Mouse (Mus musculus) heart, adult 18-20 months (tissue): ENCODE results near the gene Pdgfa. TPM values are rescaled to one million over a fixed set of nuclear protein-coding genes. Genes with fewer than 3 reads are reported as not detected.

Experiments
- DNase-seq, 2 experiments: peaks; one replicate each; pipeline ENCODE4 v3.0.0; 2021 to 2022; ENCODE audit warnings: mixed read lengths in 1 of 2
- total RNA-seq, 2 experiments: library from RNA; stranded (reverse); gene quantifications; 2 replicates each; pipeline ENCODE4 v1.2.3; 2021

The Pdgfa gene
- total RNA-seq, 2 experiments from 2014 or later = 15.5 to 21.7 TPM

DNA sequence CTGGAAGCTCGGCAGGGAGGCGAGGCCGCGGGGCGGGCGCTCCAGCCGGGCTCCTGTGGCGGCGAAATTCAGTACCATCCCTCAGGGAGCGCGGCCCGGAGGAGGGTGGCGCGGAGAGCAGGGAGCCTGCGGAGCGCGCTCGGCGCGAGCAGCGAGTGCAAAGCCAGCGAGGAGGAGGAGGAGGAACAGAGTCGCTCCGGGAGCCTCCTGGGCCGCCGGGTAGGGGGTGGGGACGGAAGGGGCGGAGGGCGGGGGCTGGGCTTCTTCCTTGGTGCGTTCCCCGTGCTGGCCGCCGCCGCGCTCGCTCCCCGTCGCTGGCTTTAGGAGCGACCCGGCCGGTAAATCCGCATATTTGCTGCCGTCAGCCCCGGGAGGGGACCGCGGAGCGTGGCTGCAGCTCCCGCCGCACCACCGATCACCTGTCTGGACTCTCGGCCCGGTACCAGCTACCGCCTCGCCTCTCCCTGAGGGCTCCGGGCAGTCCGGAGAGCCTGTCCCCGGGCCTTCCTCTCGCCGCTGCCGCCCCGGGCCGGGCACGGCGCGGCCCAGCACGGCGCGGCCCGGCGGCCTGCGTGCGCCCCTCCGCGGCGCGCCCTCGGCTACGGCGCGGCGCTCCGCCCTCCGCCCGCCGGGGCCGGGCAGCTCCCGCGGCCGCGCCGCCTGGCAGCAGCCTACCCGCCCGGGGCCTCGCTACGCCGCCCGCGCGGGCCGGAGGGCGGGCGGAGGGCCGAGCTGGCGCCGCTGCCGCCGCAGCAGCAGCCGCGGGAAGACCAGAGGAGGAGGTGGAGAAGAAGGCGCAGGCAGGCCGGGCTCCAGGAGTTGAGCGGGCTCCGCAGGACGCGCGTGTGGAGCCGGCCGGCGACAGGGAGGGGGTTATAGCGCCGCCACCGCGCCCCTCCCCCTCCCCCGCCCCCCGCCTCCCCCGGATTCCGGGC lies 2.1 kb downstream of the Pdgfa start:
- peak; percentile 82 to 87 for DNase-seq

DNA sequence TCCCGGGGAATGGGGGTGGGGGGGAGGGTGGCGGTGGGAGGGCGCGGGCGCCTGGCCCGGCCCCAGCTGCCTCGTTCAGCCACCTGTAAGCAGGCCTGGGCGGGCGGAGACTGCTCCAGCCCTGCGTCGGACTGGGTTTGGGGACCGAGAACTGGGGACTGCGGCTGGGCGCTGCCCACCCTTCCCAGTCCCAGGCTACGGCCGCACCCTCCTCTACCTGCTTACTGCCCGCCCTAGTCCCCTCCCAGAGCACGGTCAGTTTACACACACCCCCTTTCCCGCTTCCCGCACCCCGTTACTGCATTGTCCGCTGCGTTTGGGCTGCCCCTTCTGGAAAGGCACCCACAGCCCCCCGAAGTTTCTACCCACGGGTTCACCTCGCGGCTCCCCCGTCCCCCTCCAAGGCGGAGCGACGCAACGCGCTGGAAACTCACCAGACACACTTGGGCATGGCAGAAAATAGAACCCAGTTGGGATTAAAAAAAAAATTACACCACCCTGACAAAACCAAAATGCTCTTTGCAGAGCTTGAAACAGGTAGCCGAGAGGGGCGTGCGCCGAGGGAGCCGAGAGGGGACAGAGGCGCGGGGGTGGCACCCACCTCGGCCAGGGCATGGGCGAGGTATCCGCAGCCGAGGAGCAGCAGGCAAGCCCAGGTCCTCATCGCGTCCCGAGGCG lies 2.9 kb downstream of the Pdgfa start:
- DNase-seq = peak in 1 of 2 experiments; percentile 40

DNA sequence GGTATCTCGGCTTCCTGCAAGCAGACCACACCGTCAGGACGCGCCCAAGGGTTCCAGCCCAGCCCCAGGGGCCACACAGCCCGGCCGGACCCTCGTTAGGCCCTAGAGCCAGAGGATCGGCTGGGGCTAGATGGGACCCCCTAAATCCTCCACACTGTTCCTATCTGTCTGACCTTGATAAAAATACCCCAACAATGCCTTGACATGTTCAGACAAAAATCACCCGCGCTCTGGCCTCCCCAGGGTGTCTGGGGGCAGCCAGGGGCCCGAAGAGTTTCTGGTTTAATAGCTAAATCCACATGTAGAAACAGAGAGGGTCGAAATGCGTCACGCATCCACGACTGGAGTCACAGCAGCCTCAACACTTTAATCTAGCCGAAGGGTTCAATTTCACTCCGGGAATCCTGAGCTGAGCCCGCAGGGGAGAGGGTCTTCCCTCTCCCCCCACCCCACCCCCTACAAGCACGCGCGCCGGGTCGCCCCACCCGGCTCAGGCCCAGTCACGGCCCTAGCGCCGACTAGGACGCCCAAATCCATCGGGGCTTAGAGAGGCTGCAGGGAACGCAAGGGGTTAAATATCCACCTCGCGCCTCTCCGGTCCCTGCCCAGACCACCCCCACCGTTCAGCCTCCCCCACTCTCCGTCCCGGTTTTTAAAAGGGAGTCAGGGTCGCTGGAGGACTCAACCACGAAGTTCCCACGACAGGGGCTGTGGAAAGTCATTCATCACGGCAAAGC lies 3.6 kb downstream of the Pdgfa start:
- peak in 1 of 2 experiments; percentile 42 for DNase-seq

DNA sequence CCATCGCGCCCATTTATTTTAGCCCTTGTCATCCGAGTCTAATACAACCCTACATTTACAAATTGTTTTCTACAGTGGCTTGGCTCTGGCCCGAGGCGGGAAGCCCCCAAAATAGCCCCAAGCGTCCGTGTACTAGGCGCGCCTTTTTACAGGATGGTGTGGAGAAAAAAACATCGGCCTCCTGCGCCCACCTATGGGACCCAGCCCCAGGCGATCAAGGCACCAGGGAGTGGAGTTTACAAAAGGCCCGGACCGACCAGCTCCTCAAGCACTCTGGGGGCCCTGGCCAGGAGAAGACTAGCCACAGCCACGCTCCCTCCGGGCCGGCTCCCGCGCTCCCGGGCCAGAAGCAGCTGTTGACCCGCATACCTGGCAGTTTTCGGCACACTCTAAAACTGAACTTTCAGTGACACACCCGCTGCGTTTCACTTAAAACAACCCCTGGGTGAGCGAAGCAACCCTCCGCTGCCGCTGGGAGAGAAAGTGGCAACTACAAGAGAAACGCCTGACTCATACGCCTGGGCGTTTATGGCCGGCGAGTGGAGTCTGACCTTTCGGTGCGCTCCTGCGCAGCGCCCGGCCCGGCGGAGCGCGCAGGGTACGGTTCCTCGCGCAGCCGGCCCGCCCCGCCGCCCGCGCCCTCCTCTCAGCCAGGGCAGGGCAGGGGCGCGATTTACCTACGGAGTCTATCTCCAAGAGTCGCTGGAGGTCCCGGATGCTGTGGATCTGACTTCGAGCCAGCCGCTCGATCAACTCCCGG lies 4.4 kb downstream of the Pdgfa start:
- peak in 1 of 2 experiments; percentile 38 for DNase-seq

DNA sequence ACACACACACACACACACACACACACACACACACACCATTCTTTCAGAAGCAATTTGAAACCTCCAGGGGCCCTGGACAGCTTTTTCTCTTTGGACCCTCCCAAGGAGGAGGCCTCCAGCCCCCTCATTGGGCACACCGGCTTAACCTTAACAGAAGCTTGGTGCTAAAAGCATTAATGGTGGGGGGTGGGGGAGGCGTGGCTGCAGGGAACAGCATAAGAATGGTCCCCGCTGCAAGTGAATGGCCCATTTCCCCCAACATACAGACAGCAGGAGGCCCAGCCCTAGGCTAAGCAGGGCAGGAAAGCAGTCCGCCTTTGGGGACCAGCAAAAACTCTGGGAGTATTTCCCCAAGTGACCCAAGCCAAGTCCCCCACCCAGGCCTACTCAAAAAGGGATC lies 5.4 kb downstream of the Pdgfa start:
- no peak for DNase-seq

DNA sequence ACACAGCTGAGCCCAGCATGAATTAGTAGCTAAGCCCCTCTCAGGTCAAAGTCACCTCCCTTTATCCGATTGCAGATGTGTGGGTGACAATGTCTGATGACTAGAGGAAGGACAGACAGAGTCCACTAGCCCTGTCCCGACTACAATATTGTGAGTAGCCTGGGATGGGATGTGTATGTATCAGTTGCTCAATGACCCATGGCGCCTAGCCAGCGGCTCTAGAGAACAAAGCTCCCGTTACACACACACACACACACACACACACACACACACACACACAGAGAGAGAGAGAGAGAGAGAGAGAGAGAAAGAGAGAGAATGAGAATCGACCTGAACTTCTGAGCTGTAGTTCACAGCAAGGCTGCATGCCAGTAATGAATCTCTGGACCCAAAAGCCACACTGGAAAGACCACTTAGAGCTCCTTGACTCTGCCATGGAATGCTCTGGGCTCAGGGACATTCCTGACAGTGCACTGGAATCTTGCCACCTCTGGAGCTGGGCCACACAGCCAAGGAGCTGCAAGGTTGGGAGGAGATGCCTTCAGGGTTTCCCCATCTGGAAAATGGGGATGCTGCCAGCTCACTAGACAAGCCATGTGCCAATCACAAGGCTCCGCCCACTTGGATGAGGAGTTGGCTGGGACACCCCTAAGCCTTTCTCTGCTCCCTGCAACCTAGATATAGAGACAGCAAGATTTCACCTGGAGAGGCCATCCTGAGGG lies 6.3 kb downstream of the Pdgfa start:
- DNase-seq = peak; percentile 61 to 65

DNA sequence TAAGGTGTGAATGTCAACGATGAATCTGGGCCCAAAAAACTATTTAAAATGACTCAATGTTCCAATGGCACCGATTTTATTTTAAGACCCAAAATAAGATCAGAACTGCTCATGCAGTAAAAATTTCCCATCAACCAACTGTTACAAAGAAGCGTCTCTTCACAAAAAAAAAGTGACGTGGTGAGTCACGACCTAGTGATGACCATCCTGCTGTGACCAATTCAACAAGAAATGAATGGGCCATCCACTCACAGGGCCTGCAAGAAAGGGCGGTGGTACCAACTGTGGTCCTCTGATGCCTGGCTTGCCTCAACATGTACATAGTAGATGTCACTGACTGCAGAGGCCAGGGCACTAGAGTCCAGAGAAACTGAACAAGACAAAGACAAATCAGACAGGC lies 7.6 kb downstream of the Pdgfa start:
- no peak for DNase-seq

DNA sequence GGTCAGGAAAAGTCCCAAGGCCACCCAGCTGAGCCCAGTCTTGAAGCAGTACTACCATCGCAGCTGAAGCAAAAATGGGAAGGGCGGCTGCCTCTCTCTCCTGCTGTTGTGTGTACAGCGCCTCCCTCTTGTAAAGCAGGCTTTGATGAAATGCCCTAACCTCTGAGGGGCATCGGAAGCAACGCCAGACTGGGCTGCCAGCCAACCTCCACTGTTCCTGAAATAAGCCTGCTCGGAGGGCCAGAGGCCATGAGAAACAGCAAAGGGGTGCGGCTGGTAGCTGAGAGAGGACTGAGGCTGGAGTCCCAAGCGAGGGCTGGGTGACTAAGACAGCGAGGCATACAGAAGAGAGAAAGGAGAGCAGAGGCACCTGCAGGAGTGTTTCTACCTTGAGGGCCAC lies 8.4 kb downstream of the Pdgfa start:
- DNase-seq = peak; percentile 80 to 87

DNA sequence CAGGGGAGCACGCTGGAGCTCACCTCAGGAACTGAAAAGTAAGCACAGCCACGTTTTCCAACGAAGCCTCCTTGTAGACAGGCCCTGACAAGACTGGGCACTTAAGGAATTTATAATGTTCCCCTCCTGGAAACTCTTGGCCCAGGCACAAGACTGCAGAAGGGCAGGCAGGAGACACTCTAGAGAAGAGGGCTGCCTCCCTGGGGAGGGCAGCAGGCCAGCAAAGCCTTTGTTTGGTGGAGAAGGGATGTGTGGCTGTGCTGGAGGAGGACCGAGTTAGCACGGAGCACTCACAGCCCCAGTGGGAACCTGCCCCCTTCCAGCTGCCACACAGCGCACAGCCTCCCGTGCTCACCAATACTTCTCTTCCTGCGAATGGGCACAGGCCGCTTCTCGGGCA lies 9.2 kb downstream of the Pdgfa start:
- no peak for DNase-seq

DNA sequence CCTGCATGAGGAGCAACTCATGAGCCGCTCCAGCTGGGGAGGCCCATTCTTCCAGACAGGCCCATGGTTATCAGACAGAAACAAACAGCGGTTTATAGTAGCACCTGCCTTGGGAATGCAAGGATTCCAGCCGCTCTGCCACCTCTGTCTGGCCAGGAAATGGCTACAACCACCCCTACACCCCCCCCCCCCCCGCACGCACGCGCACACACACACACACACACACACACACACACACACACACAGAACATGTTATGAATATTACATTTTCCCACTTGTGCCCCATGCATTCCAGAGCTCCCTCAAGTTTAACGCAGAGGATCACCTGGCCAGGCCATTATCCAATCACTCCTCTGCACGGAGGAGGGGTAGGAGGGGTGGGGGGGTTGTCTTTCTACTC lies 15.2 kb downstream of the Pdgfa start:
- DNase-seq = no peak

DNA sequence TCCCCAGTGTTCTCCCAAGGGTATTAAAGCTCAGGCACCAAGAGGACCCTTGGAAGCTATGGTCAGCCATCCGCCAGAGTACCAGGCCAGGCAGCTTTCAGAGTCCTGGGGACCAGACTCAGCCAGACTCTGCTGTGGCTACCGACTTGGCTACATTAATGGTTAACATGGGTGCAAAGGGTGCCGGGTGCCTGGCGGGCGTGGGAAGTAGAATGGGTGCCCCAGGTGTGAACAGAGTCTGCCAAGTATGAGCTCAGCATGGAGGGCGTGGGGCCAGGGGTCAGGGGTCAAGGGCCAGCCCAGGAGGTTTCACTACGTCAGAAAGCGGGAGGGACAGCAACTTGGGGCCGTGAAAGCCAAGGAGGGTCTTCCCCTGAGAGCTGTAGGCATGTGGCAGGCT lies 16.6 kb downstream of the Pdgfa start:
- DNase-seq = no peak

DNA sequence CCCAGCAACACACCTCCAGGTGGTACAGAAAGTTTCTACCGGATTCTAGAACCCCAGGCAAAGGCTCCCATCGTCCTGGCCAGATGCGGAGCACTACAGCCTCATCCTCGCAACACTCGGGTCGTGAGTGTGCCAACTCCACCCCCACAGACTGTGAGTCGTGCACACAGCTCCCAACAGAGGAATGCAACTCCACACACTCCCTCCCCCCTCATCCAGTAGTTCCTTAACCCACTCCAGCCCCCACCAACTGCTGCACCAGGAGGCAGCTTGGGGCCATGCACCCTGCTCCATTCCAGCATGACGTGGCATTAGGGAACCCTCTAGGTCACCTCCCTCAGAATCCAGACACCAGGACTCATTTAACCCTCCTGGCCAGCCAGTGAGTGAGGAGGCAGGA lies 17.3 kb downstream of the Pdgfa start:
- DNase-seq = no peak

DNA sequence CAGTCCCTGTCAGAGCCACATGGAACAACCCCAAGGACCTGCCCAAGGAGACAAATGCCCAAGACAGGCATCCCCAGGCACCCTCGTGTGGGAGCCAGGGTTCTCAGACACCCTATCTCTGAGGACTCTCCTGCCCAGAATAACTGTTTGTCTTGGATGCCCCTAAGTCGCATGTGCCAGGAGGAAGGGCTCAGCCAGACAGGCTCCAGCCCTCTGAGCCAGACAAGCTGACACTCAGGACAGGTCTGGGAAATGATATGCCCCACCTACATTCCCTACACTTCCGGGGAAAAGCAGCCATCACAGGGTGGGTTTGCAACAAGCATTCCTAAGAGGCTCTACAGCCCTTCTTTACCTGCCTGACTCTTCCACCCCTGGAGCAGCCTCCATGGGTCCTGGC lies 19.4 kb downstream of the Pdgfa start:
- no peak for DNase-seq

DNA sequence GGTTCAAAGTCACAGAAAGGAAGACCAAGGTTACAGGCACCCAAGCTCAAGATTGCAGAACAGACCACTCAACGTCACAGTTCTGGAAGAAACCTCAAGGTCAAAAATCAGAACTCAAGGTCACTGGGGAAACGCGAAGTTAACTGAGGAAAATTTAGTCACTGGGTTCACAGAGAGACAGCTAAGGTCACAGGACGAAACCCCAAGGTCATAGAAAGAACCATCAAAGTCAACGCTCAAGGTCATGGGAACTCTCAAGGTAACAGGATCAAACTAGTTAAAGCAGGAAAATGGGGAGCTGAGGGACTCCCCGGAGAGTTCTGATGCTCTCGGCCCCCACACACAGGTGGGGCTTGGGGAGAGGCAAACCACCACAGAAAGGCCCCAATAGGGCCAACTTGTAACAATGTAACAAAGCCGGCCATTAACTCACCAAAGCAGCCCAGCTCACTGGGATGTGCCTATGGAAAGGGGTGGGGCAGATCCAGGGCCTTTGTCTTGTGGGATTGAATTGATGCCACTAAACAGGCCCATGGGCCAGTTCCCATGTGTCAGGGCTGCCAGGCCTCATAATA lies 22.2 kb downstream of the Pdgfa start:
- DNase-seq = no peak

DNA sequence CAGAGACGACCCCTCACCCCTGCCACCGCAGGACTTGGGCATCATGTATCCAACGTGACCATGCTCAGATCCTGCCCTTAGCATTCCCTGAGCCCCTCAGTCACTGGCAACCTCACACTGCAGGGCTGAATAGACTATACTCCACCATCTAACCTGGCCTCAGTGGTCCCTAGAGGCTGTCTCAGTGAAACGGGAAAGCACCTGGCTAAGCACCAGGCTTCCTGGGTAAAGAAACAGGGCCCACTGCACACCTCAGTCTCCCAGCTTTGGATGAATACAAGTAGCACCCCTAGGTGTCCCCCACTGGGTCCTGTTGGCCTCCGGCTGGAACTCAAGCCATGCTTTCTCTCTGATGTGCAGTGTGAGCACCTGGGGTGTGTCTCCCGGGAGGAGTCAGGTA lies 23.7 kb downstream of the Pdgfa start:
- DNase-seq = no peak

DNA sequence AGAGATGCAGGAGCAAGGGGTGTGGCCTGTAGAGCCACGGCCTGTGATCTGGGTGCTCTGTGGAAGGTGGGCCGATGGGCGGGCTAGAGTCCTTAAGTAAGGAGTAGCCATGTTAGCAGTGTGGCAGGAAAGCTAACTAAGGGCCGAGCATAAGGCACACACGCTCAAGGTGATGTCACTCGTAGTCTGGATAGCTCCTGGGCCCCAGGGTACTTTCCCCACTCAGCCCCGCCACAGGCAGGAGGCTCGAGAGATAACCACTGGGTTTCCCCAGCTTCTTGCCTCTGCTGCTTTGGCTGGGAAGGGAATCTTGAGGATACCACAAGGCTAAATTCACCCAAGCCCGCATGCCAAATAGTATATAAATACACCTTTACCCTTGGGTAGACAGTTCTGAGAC lies 25.8 kb downstream of the Pdgfa start:
- DNase-seq = no peak

DNA sequence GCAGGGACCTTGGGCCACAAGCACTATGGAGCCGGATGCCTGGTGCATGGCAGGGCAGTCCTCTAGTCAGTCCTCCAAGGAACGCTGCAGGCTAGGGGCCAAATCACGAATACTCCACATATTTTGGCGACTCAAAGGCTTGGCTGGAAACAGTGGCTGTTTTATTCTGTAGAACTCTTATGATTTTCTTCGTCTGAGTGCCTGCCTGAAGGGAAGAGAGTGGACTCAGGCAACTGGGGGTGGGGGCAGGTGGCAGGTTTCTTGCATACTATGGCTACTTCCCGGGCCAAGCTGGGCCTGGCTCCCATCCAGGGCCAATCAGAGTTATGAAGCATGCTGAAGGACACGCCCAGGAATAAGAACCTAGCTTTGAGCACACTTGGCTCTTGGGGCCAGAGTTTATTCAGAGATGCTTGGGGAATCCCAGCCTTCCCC lies 27.1 kb downstream of the Pdgfa start:
- DNase-seq = peak; percentile 68 to 77

DNA sequence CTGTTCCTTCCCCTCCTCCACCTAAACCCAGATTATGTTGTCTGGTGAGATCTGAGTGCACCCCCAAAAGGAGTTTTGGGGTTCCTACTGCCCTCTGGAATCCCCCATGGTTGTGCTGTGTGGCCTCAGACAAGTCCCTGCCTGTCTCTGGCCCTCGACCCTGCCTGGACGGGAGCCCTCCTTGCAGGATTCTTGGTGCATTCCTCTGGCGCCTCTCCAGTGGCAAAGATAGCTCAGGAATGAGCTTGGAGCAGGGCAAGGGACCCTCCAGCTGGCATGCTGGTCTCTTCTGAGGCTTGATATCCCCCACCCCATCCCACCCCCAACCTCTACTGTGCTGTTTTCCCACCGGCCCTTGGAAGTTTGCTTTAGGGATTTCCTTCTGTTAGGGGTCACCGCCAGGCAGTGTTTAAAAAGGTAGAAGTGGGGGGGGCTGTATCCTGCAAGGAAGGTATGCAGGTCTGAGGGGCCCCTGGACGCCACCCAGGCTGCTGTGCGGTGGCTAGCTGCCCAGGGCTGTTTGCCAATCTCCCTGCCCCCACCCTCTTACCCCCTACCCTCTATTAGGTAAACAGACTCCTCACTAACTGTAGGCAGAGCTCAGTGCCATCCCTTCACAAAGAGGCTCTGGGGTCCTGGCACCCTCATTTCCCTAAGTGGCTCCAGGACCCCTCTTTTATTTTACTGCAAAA lies 31.0 kb downstream of the Pdgfa start:
- no peak for DNase-seq

DNA sequence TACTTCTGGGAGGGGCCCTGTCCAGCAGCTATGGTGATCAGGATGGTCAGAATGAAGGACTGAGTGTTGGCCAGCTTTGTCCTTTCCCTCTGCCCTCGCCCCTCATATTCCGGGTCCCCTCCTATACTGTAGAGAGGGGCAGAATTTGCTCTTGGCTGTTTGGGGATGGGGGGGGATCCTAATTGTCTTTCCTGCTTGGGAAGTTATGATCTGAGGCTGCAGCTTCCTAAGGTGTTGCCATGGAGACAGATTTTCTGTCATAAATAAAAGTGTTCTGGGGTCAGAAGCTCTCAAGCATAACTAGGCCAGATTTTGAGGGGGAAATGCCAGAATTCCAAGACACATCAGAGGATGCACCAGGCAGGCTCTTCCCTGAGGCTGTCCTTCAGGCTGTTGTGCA lies 31.6 kb downstream of the Pdgfa start:
- no peak for DNase-seq

DNA sequence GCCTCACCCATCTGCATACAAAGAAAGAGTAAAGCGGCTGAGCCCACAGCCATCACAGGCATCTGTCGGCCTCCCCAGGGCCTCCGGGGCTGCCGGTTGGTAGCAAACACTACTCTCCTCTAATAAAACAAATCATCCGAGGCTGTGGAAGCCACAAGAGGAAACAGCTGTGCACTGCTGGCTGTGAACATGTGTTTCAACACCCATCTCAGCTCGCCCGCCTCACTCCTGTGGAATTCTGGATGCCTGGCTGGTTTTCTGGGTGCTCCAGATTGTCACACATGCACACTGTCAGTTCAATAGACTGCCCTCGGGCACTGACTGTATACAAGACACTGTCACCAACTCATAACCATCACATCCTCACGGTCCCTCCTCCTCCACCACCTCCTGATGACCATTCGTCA lies 40.7 kb downstream of the Pdgfa start:
- DNase-seq = peak; percentile 32 to 37
